Mouse (Mus musculus): Measurements from ENCODE around the gene Akap2.

Gene Akap2

DNA sequence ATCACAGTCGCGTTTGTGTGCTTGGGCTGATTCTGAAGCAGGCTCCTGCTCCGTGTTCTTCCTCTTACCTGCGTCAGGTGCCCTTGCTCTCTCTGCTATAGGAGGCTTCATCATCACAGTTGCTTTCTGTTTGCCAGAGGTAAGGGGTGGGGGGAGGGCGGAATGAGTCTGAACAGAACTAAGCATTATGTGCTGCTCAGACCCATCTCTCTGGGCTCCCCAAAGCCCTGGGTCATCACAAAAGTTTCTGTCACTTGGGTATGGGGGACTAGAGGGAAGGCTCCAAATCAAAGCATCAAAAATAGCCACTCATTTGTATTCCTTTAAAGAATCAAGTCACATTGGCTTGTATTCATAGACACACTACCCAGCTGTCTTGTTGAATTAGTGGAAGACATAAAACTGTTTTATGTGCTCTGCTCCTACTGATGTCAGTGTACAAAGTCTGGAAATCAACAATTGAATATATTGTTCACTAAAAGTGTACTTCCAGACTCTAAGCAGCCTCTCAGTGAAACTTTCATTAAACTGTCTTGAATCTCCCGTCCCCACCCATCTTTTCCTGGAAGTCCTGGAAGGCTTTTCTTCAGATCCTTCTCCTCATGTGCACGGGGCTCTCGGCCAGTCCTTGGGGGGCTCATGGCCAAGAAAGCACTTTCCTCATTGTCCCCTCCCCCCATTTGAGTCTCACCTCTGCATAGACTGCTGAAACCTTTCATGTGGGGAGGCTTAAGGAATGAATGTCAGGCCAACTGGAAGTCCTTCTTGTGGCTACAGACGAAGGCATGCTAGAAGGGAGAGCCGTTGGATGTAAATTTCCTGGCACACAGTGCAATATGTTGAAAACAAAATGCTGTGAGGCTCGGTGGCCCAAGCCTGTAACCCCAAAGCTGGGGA lies 13.6 kb upstream of the Akap2 start:
- DNase-seq (ENCODE audit: low read depth, low spot score): no peak

DNA sequence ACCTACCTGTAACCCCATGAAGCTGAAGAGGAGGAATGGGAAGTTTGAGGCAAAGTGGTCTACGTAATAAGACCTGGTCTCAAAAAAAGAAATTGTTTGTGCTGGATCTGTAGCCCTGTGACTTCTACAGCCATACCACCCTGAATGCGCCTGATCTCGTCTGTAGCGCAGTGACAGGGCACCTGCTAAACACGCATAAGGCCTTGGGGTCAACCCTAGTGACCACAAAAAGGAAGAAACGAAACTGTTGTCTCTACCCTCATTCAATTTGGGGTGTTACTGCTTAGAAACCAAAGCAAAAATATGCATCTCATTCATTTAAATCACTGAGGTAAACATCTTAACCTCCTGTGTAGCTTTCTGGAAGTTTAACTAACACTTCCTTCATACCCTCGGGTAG lies 12.9 kb upstream of the Akap2 start:
- DNase-seq (ENCODE audit: low read depth, low spot score): no peak

DNA sequence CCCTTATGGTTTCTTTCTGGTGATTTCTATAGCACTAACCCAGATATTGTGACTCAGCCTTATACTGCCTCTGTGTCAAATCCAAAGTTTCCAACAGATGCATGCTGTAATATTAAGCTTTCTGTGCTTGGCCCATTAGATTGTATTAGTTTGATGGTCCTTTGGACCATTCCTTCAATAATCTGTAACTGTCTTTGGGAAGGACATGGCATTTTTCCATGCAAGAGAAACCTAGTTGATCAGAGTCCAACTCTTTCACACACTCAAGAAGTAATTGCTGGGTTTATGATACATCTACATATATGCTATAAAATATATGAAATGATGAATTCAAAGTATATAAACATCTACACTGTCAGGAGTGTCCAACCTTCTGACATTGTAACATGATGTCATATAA lies 1.6 kb upstream of the Akap2 start:
- DNase-seq (ENCODE audit: low read depth, low spot score): no peak

DNA sequence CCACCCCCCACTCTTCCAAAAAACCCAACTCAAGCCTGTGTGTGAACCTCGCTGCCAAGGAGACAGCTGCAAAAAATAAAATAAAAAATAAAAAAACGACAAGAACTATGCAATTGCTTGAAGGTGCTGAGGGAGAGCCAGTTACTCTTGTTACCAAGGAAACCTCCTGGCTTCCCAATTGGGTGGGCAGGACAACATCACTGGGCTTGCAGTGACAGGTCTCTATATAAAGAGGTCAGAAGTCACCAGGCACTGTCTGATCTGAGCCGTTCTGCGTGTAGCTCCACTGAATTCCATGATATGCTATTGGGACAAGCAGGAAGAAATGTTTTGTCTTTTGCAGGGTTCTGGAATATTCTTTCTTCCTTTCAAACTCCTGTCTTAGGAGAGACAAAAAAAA lies 722 bp upstream of the Akap2 start:
- DNase-seq (ENCODE audit: low read depth, low spot score): no peak

DNA sequence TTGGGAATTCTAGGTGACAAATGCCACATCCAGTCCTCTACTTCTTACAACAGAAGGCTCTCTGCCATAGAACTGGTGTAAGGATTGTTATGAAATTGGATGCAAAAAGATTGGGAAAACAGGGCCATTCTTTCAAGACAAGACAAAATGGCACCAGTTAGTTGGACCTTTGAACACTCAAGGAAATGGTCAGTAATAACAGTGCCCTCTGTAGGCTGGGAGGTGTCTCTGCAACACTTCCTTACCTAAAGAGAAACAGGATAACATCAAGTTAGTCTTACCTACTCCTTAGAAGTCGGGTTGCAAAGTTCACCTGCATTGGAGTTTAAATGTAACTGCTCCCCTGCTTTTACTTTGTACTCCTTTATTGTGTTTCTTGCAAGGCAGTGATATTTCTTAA lies 1.9 kb downstream of the Akap2 start:
- no peak for DNase-seq (ENCODE audit: low read depth, low spot score)

DNA sequence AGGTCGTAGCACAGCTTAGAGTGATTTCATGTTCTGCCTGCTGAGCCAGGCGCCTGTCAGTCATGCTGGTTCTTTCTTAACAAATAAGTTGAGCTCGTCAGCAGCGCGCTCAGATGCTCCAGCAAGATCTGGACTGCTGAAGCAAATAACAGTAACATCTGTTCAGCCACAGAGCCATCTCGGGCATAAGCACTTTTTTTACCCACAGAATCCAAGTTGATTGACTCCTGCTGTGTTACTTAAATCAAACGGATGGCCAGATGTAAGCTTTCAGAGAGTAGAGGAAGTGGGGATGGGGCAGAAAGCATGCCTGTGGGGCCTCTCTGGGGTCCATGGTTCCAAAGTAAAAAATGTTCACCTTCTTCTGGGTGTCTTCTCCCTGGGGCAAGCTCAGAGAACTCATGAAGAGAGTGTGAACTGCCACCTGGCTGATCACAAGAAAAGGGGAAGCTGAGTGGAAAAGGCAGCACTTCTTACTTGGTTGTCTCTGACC lies 3.5 kb downstream of the Akap2 start:
- DNase-seq (ENCODE audit: low read depth, low spot score): no peak

DNA sequence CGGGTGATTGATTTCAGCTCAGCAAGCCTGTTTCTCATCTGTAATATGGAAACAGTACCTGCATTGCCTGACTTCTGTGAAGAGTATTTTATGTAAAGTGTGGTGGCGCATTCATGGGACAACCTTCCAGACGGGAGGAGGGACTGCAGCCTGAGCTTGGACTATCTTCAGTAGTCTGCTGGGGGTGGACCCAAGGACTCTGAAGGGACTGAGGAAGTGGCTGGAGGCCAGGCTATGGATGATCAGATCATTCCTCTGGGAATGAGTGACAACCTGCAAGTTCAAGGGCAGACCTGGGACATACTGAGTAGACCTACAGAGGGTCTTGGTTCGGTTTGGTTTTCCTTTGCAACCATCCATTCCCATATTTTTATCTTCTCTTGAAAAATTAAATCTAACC lies 4.8 kb downstream of the Akap2 start:
- DNase-seq (ENCODE audit: low read depth, low spot score): no peak

DNA sequence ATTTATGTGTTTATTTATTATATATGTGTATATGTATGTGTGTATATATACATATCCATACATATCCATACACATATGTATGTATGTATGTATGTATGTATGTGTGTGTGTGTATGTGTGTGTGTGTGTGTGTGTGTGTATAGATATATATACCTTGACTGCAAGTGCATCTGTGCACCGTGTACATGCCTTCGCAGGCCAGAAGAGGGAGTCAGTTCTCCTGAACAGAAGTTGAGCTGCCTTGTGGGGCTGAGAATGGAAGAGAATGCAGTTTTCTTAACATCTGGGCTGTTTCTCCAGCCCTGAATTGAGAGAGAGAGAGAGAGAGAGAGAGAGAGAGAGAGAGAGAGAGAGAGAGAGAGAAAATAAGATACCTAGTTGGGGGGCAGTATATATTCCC lies 6.2 kb downstream of the Akap2 start:
- no peak for DNase-seq (ENCODE audit: low read depth, low spot score)

DNA sequence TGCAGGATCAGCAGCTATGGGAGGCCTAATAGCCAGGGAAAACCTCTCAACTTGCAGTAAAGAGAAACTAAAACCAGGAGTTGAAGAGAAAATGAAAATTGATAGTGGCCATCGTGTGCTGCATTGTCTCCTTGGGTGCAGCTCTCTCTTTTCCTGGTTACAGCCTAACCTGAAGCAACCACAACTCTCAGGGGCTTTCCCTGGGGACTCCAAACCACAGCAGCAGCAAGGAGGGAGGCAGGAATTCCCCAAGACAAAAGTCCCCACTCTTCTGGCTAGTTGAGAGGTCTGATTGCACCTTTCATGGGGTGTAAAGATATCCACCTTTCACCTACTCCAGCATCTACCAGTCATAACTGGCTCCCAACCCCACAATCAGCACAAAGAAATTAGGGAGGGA lies 8.1 kb downstream of the Akap2 start:
- DNase-seq (ENCODE audit: low read depth, low spot score): no peak

DNA sequence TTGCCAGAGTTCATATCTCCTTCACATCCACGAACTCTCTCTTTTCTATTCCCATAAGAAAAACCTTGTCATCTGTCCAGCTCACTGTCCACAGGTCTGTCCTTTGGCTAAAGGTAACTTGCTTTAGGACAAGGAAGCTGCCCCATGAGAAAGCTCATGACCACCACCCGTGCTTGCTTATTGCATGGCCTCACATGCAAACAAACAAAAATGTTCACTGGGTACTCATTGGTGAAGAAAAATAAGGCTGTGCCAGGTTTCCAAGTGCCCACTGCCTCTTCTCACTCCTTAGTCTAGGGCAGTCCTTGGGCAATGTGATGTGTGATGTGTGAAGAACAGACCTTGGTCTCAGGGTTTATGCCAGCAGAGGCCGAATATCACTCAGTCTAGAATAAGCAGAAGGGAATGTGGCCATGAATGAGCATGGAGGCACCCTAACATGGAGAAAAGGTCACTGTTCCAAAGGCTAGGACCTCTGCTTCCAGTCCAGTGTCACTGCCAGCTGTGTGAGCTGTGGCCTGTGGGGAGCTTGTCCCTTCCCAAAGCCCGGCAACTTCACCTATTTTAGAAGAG lies 11.2 kb downstream of the Akap2 start:
- DNase-seq (ENCODE audit: low read depth, low spot score): no peak

DNA sequence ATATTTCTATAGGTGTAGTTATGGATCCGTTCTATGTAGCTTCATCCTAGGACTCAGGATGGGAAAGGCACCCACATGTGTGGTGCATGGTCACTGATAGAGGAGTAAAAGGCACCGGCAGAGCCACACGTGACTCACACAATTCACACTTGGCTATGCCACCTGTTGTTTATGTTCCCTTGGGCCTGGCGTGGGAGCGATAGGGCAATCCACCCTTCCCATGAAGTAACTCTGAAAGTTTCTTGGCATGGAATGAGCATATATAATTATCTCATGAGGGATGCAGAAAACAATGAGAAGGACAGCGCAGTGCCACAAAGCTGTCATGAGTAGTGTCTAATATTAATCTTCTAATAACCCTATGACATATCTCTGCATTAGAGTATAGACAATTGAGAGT lies 12.6 kb downstream of the Akap2 start:
- no peak for DNase-seq (ENCODE audit: low read depth, low spot score)

DNA sequence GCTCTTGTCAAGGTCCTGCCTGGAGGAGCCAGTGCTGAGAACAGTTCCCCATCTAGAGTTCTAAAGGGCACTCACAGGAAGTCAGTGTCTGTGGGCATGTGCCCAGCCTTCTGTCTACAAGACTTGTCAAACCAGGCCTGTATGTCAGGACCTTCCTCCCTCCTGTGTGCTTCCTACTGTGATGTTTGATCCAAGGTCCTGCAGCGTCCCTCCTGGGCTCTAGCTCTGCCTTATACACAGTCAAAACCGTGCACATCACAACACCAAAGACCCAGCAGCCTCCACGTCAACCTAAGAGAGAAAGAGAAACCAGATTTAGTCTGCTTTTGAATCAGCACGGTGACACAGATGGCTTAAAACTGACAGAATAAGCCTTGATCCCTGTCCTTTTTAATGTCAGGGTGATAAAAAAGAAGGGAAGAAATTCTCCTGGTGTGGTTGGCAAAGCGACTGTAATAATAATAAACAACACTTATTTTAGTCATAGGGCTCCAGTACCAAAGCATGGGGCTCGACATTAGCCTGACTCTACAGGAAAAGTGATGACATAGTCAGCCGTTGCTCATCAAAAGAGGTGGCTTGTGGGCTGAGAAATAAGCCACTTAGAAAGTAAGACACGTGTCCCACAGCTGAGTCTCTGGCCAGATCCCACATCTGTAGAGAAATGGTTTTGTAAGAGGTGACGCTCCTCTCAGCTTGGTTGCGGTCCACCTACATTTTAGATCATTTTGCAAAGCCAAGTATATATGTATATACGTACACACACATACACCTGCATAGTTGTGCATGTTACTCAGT lies 13.5 kb downstream of the Akap2 start:
- no peak for DNase-seq (ENCODE audit: low read depth, low spot score)

DNA sequence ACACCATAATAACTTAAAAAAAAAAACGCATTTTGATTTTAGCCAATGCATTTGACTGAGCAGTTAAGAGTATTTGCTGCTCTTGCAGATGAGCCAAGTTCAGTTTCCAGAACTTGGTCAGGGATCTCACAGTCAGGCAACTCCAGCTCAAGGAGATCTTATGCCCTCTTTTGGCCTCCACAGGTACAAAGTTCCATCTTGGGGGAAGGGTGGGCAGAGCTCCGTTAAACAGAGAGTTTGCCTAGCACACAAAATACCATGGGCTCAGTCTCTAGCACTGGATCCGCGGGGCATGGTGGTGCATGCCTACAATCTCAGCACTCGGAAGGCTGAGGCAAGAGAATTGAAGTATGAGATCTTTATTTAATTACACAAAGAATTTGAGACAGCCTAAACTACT lies 14.9 kb downstream of the Akap2 start:
- DNase-seq (ENCODE audit: low read depth, low spot score): no peak

DNA sequence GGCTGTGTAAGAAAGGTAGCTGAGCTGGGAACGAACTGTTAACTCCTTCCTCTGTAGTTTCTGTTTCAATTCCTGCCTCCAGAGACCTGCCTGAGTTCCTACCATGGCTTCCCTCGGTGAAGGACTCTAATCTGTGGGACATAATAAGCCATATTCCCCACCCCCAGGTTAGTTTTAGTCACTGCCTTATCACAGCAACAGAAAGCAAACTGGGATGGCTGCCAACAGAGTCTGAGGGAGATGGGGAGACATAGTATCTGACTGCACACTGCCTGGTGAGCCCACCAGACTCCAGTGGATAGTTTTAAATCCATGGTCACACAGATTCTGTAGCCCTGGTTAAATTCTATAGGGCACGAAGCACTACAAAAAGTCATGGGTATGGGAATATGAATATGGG lies 16.0 kb downstream of the Akap2 start:
- DNase-seq (ENCODE audit: low read depth, low spot score): no peak

DNA sequence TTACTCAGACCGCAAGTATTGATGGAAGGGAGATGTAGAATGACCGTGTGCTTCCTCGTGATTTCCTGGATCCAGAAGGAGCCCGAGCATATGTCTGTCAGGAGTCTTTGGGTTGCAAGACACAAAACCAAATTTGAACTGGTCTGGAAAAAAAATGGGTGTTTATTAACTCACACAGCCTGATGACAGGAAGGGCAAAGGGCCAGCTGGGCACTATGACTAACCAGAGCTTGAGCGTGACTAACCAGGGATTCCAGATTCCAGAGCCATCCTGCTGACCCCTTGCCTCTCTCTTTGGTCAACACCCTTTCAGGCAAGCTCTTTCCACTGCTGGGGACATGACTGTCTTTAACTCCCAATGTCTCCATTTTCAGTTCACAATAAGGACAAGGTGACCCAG lies 18.0 kb downstream of the Akap2 start:
- no peak for DNase-seq (ENCODE audit: low read depth, low spot score)

DNA sequence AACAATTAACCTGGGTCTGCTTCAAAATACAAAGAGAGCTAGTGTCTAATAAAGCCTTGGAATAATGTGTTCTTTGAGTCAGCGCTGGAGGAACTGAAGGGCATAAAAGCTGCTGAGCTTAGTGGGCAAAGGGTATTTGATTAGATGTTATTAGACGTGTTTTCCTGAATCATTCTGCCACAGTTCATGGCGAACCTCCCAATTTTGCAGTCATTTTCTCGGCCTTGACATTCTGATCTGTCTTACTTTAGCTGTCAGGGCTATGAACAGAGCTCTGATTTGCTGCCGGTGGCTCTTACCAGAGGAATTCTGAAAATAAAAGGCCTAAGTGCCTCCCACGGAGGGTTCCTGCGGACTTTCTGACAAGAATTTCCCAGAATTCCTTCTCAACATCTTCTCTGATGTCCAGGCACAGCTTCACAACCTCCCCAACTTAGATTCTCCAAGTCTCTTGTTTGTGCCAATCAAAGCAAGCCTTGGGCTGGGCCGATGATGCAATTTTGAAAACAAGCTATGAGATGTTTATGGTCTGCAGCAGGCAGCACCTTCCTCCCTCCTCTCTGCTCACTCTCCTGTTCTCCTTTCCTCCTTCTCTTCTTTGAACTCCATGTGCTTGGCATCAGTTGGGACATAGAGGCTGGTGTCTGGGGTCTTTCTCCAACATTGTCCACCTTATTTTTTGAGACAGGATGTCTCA lies 21.5 kb downstream of the Akap2 start:
- no peak for DNase-seq (ENCODE audit: low read depth, low spot score)

DNA sequence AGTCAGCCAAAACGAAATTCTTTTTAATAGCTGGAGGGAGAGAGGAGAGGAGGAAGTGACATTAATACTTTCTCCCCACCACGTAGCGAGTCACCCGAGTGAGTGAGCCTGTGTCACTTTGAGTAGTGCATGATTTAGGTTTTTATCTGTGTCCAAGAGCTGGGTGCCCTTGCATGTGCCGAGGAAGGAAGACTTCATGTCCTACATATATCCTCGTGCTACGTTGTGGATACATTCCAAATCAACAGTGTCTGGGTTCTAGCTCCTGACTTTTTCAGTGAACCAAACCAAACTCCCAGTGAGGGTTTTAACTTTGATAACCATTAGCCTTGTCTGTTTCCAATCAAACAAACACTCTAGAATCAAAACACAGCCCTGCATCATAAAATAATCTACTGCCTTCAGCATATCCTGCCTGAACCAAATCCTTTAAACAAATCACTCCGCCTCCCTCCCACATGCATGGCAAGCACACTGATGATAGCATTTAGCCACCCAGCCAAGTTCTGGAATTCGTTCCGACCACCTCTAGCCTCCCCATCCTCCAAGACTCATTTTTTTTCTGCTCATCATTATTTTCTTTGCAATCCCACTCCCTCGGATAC lies 26.0 kb downstream of the Akap2 start:
- DNase-seq (ENCODE audit: low read depth, low spot score): no peak

DNA sequence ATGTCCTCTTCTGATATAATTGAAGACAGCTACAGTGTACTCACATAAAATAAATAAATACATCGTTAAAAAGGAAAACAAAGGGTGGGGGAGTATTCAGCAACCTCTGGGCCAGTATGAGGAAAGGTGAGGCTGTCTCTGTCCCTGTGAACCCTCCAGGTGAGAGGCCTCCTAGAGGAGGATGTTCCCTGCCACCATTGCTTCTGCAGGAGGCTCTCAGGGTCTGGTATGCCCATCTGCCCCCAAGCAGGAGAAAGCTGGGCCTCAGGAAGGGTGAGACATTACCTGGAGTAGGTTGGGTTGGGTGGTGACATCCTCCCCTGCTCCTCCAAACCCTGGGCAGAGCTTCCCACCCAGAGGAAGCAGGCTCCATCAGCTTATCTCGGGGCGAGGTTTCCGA lies 33.2 kb downstream of the Akap2 start:
- DNase-seq (ENCODE audit: low read depth, low spot score): no peak

DNA sequence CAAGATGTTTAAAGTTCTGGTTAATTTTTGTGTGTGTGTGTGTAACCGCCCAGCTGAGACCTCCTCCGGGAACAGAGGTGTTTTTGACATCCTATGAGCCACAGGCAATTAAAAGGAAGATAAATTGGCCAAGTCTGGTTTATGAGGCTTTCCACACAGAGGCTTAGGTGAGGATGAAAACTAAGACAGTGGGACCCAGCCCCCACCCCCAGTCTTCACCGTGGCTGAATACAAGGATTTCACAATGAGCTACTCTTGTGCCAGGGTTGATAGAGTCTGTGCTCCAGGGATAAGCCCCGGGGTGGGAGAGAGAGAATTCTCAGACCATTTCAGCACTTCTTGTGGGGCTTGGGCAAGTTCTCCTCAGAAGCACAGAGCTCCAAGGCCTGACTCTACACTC lies 33.6 kb downstream of the Akap2 start:
- no peak for DNase-seq (ENCODE audit: low read depth, low spot score)

DNA sequence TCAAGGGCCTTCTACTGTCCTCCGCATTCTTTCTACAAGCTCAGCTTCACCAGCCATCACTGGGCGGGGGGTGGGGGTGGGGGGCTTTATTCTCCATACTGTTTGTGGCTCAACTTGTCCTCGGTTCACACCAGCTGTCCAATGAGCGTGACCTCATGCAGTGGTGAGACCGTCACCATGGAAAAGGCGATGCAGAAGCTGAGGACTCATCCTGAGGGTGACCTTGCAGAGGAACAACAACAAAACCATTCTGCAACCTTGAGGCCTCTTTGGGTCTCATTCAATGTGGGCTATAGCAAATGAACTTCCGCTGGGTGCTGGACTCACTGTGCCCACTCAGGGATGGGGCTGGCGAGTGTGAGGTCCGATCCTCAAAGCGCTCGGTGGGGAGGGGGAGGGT lies 34.1 kb downstream of the Akap2 start:
- DNase-seq (ENCODE audit: low read depth, low spot score): no peak

DNA sequence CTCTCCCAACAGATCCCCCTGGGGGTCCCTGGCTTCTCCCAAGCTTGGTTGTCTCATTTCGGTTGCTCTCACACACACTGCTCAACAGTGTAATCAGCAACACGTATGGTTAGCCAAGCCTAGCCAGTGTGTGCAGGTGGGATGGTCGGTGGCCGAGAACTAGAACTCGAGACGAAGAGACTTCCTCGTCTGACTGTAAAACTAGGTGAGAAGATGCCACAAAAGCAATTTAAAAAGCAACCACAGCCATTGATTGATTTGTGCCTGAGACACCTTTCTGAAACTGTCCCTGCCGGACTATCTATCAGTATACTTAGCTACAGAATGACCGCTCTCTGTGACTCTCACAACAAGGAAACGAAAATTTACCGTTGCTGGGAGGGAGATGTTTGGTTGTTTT lies 37.6 kb downstream of the Akap2 start:
- DNase-seq (ENCODE audit: low read depth, low spot score): no peak

DNA sequence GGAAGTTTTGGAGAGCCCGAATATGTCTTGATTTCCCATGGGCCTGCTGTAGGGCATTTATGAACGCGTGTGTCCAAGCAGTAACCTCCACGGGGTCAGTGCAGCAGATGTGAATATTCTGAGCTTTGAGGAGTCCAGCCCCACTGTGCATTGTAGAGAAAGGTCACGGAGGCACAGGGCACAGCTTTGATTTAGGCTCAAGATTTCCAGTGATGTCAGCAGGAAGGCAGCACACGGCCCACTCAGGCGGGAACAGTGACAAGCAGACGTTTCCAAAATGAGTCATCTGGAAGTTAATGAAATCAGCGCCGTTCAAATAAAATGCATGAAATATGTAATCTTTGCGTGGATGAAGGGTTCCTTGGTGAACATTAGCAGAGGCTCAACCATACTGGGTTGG lies 40.5 kb downstream of the Akap2 start:
- DNase-seq (ENCODE audit: low read depth, low spot score): no peak

Measured in retina, adult 2 months (tissue).